In the genomic region with DNA sequence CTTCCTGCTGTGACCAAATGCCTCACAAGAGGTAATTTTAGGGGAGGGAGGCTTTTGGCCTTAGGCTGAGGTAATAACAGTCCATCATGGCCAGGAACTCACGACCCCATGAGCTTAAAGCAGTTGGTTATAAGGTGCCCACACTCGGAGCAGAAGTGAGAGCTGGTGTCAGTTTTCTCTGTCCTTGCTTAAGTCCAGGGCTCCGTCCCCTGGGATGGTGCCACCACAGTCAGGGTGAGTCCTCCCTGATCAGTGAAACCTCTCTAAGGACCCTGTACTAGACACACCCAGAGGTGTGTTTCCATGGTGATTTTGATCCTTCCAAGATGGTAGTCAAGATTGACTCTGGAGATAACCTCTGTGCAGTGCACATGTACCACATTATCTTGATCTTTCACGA, we compare ENCODE assay signal across 25 mouse cellular contexts.
"Had no signal": no experiment of that assay in that cellular context is flagged by ENCODE, and none has a peak within 500 bp of the region (broad histone marks: within the 10 kb centered on the region; RNA-seq: fewer than 3 reads in every experiment).

No protein-coding gene starts in this region.

- H3K4me3 ChIP-seq: heart, embryonic 13.5 days; heart, embryonic 15.5 days; hindbrain, embryonic 12.5 days; kidney, embryonic 15.5 days; limb, embryonic 13.5 days; limb, embryonic 15.5 days had no signal

- H3K4me1 ChIP-seq: hindbrain, embryonic 12.5 days; kidney, embryonic 15.5 days; limb, embryonic 13.5 days; limb, embryonic 15.5 days had no signal

- ATAC-seq: hindbrain, postnatal 0 days; intestine, embryonic 16.5 days had no signal

- H3K36me3 ChIP-seq: heart, embryonic 13.5 days; heart, embryonic 15.5 days; hindbrain, embryonic 12.5 days; kidney, embryonic 15.5 days; limb, embryonic 13.5 days; limb, embryonic 15.5 days had no signal

- H3K4me2 ChIP-seq: heart, embryonic 11.5 days; heart, embryonic 13.5 days; heart, embryonic 15.5 days; hindbrain, embryonic 12.5 days; hindbrain, embryonic 14.5 days; kidney, embryonic 15.5 days; limb, embryonic 13.5 days; limb, embryonic 15.5 days; liver, embryonic 11.5 days had no signal

- H3K27me3 ChIP-seq: heart, embryonic 13.5 days; heart, embryonic 15.5 days; hindbrain, embryonic 12.5 days; kidney, embryonic 15.5 days; limb, embryonic 13.5 days; limb, embryonic 15.5 days had no signal

- DNase-seq: gastrocnemius, postnatal 14 days; gastrocnemius, postnatal 36 days; heart, adult 18-20 months; heart, postnatal 14 days; kidney, adult 11 months; kidney, adult 2 months; kidney, adult 9 months; kidney, postnatal 14 days; kidney, postnatal 36 days; layer of hippocampus, adult 9-11 months; layer of hippocampus, postnatal 36 days; left cerebral cortex, postnatal 4 days had no signal

- H3K9ac ChIP-seq: heart, embryonic 13.5 days; heart, embryonic 15.5 days; hindbrain, embryonic 12.5 days; hindbrain, embryonic 14.5 days; kidney, embryonic 15.5 days; limb, embryonic 13.5 days; limb, embryonic 15.5 days; liver, embryonic 14.5 days had no signal

- H3K27ac ChIP-seq: heart, embryonic 13.5 days; heart, embryonic 15.5 days; hindbrain, embryonic 12.5 days; hindbrain, embryonic 14.5 days; hindbrain, postnatal 0 days; kidney, embryonic 15.5 days; kidney, postnatal 0 days; limb, embryonic 13.5 days; limb, embryonic 15.5 days; liver, embryonic 14.5 days had no signal

- H3K9me3 ChIP-seq: heart, embryonic 13.5 days; heart, embryonic 15.5 days; hindbrain, embryonic 12.5 days; kidney, embryonic 15.5 days; limb, embryonic 13.5 days; limb, embryonic 15.5 days had no signal
